Mouse (Mus musculus) megakaryocyte, embryonic 14.5 days (primary cell): ENCODE data around the gene Fam83f.

Experiments used
- FLI1 ChIP-seq: IDR thresholded peaks from 2 replicates; pipeline ENCODE4 v1.6.1; 2012; ENCODE audit warnings: low read length, inconsistent platforms, mixed read lengths
- GATA1 ChIP-seq: IDR thresholded peaks from 3 replicates; pipeline ENCODE4 v1.6.1; 2012; ENCODE audit warnings: mixed read lengths, low read length, inconsistent platforms, borderline replicate concordance

GRCm38 (mm10) chr15:80741836-80742235 lies 70.2 kb downstream of the Fam83f start:
- TF ChIP-seq GATA1 (no peak), FLI1 (no peak)
